Mouse (Mus musculus) monocyte, adult 5-6 weeks (primary cell): ENCODE data around the gene Spi1. TPM values are rescaled to one million over a fixed set of nuclear protein-coding genes. Genes with fewer than 3 reads are reported as not detected.

ENCODE experiments used
- ATAC-seq: fragments of 153-309, 156-312 bp; replicated peaks from 2 replicates; pipeline ENCODE4 v1.8.0; 2017; ENCODE audit warnings: mild to moderate bottlenecking; ENCODE audit not compliant: low TSS enrichment, insufficient number of reproducible peaks, severe bottlenecking, poor library complexity, low FRiP score
- total RNA-seq: library from RNA; stranded (forward); fragments of 200-1000, 200-491, 200-594 nt; gene quantifications from 3 replicates; pipeline ENCODE4 v1.2.3, GENCODE M21; 2017

Gene Spi1
- total RNA-seq, 1 experiment from 2014 or later, result 616 TPM

DNA sequence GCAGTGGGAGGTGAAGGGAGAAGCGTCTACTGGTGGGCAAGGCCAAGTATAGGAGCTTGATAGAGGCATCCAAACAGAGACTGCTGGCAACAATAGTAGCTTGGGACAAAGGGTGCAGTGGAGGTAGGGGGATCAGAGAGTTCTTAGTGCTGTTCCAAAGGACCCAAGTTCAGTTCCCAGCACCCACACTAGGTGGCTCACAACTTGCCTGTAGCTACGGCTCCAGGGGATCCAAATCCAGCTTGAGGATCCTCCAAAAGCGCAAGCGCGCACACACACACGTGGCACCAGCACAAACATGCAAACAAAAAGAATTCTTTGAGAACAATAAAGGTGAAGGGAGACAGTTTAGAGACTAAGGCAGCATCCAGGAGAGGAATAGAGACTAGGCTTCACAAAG is 18.0 kb upstream of the Spi1 start:
- ATAC-seq, result no peak

GRCm38 (mm10) chr2:91065544-91065943 is 16.6 kb upstream of the Spi1 start:
- 0 out of 2 replicates have a peak, but pooled peaks have one; percentile 14 for ATAC-seq

- ATAC-seq, result no peak
These were observed 15.7 kb upstream of the Spi1 start for GRCm38 (mm10) chr2:91066455-91066854.

DNA sequence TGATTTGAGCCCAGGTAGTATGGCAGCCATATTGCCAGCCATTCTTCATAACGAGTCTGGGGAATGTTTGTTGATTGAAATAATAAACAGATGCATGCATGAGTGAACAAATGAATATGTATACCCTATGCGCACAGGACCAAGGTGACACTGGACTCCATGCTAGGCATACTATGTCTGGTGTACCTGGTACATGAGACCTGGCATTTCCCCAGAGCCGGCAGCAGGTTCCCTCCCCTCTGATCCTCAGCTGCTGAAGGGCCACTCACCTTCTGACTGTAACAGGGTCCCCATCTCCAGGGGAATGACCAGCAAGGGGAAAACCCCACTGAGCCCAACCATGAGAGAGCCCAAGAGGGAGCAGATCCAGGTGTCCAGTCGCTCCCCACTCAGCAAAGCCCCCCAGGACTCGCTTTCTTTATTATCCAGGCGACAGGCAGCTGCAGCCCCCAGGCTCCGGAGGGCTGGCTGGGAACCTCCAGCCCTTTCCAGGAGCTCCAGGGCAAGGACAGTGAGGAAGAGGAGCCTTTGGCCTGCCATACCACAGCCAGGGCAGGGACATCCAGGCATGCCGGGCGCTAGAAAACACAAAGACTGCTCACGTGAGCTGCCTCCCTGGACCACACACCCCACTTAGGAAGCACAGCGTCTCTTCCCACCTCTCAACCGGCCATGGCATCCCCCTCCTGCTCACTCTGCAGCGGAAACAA is 13.9 kb upstream of the Spi1 start:
- ATAC-seq, result no peak

- no peak for ATAC-seq
These were observed 13.4 kb upstream of the Spi1 start for GRCm38 (mm10) chr2:91068872-91069165.

- ATAC-seq, result no peak; the same call in 1 of the 2 replicates
These were observed 12.7 kb upstream of the Spi1 start for GRCm38 (mm10) chr2:91069306-91070000.

DNA sequence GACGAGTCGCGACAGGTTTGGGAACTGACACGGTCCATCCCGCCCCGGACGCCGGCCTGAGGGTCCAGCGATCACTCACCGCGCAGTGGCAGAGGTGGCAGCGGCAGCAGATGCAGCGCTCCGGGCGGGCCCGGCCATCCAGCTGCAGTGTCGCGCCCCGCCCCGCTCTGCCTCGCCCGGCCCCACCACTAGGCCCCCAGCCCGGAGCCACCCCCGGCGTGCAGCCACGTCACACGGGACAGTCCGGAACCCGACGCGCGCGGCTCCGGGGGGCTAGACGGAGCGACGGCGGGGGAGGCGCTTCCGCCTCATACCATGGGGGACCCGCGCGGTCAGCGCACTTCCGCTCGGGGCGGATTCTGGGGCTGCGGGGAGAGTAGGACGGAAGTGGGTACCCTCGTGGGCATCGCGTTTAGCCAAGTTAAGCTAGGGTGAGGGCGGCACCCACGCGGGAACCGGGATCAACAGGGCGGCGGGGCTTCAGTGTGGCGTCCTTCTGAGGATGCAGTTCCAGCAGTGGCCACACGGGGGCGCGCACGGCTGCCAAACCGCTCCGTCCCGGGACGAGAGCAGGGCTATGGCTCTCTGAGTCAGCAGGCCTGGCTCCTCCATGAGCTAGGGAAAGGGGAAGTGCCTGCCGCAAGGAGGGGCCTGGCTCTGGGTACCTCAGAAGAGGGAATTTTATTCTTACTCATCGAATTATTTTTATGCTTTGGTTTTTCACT is 12.0 kb upstream of the Spi1 start, which contains the start of gene Slc39a13:
Slc39a13 (minus strand) TSS at position 342 of the 725 bp plus-strand sequence.
- ATAC-seq, result peak; percentile 81

GRCm38 (mm10) chr2:91071059-91071458 is 11.1 kb upstream of the Spi1 start:
- no peak for ATAC-seq

DNA sequence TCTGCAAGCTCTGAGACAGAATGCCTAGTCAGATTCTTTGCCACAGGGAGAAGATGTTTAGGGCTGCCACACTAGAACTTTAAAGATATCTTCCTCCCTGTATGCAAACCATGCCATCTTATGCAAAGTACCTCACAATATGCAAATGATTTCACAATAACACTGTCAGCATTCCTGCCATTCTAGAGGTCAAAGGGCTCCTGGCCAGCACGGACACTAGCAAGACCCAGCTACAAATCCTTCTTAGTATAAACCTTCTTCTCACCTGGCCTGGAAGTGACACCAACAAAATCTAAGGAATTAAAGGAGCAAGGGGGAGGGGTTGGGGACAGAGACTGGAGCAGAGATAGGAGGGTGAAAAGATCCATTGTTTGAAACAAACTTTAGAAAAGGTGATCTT is 10.1 kb upstream of the Spi1 start:
- ATAC-seq, result no peak

GRCm38 (mm10) chr2:91077957-91078313 is 4.3 kb upstream of the Spi1 start:
- no peak for ATAC-seq

- ATAC-seq, result no peak
These were observed 3.7 kb upstream of the Spi1 start for GRCm38 (mm10) chr2:91078314-91079025.

DNA sequence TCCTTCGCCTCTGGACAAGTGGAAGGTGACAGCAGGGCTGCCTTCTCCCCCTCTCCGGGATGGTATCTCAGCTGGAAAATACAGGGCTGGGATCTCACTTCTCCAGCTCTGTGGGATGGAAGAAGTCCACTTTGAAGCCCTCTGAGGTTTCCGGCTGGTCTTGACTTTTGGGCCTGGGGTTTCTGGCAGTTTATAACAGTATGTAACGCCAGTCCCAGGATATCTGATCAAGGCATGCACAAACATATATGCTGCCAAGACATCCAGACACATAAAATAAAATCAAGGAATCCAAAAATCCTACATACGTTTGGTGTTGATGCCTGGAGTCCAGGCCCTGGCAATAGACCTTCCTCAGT is 3.2 kb upstream of the Spi1 start:
- ATAC-seq, result no peak

DNA sequence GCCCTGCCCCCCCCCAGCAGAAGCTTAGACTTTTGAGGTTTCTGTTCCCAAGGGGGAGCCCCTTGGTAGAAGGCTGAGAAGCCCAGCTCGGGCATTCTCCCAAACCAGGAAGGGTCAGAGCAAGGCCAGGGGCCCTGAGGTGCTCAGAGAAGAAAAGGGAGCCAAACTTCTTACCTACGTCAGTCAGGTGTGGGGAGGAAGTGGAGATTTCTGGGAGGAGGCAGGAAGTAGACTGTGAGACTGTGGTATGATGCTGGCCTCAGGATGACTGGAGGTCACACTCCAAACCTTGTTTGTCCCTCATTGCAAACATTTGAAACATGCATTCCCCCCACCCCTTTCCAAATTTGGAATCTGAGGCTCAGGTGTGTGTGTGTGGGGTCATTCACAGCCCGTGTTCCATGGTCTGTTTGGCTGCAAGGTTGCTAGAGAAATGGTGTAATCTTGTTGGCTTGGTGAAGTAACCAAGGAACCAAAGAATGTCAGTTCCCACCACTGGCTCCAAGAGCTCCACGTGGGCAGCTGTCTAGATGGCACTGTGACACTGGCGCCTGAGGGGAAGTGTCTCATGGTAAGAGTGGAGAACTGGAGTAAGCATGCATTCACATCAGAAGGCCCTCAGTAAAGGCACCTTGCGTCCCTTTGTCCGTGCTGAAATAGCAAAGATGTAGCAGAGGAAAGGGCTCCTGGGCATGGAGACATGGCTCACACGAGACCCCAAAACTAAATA is 1.2 kb upstream of the Spi1 start:
- ATAC-seq, result peak; percentile 27

GRCm38 (mm10) chr2:91082844-91083243 is 654 bp downstream of the Spi1 start:
- ATAC-seq, result peak; percentile 53

GRCm38 (mm10) chr2:91083366-91083940 is 1.3 kb downstream of the Spi1 start:
- no peak for ATAC-seq

GRCm38 (mm10) chr2:91084179-91084820 is 2.1 kb downstream of the Spi1 start:
- peak; percentile 3; the same call in 1 of the 2 replicates for ATAC-seq

DNA sequence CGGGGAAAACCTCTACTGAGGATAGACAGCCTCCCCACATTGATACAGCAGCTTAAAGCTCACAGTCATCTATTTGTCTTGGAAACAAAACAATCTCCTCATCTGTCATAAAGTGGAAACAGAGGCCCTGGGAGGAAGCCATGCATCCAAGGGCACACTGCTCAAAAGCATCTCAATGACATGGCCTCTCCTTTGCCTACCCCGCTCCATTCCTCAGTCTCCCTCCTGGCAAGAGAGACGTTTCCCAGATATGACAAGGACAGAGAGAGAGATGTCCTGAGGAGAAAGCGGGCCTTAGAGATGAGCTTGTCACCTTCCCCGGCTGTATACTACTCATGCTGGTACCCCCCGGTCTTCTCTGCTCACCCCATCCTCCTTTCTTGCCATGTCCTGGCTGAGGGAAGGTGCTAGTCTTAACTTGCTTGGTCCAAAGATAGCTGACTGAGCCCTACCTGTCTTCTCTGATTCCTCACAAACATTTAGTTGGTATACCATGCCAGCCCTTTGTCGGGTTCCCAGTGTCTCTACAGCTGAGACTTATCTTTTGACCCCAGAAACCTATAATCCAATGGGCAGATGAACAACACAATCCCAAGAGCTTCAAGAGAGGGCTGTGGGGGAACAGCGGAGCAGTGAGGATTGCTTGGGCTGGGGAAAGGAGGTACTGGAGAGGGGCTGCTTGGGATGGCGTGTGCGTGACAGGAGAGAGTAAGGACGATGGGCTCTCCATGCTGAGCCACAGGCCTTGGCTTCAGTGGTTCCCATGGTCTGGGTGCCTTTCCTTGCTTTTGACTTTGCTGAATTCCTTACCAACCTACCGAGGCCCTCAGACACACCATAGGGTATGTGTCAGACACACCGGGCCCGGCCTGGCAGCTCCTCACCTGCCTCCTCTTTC is 3.6 kb downstream of the Spi1 start:
- no peak for ATAC-seq
